Mouse (Mus musculus) R1 (cell line): Measurements from ENCODE around the gene Bmp8b.
"Not testable (repeated sequence)": the region's sequence is repeated elsewhere in the genome, so short reads cannot be mapped to it uniquely, and the experiment has no call there.

Source experiments
- DNase-seq: peaks from one replicate; pipeline ENCODE4 v3.0.0-alpha.2; 2018; ENCODE audit warnings: low read depth, low spot score

Gene Bmp8b

GRCm38 (mm10) chr4:123111275-123111983 is 6.5 kb downstream of the Bmp8b start:
- not testable (repeated sequence) for DNase-seq

- no peak for DNase-seq
Measured at GRCm38 (mm10) chr4:123112216-123112764, 7.3 kb downstream of the Bmp8b start.

- not testable (repeated sequence) for DNase-seq
Measured at GRCm38 (mm10) chr4:123114651-123115050, 9.7 kb downstream of the Bmp8b start.

- DNase-seq, result peak; percentile 19
Measured at GRCm38 (mm10) chr4:123116011-123116410, 11.0 kb downstream of the Bmp8b start, which contains the start of gene Oxct2b. Gene Oxct2b (plus strand): TSS chr4:123116266.

- peak; percentile 36 for DNase-seq
Measured at GRCm38 (mm10) chr4:123116640-123117039, 11.7 kb downstream of the Bmp8b start.

GRCm38 (mm10) chr4:123121286-123121685 is 16.3 kb downstream of the Bmp8b start:
- no peak for DNase-seq

GRCm38 (mm10) chr4:123126626-123127025 is 21.7 kb downstream of the Bmp8b start:
- no peak for DNase-seq

- DNase-seq, result no peak
Measured at GRCm38 (mm10) chr4:123127051-123127450, 22.1 kb downstream of the Bmp8b start.

- no peak for DNase-seq
Measured at GRCm38 (mm10) chr4:123137551-123137950, 32.6 kb downstream of the Bmp8b start.

- DNase-seq, result peak; percentile 90
Measured at GRCm38 (mm10) chr4:123139513-123140154, 34.7 kb downstream of the Bmp8b start, which contains the start of gene Ppie. Gene Ppie (minus strand): TSS chr4:123139951.

- DNase-seq, result no peak
Measured at GRCm38 (mm10) chr4:123147446-123148150, 42.6 kb downstream of the Bmp8b start.

- DNase-seq, result peak; percentile 42
Measured at GRCm38 (mm10) chr4:123152003-123152402, 47.0 kb downstream of the Bmp8b start.

GRCm38 (mm10) chr4:123152976-123153375 is 48.0 kb downstream of the Bmp8b start:
- DNase-seq, result no peak

GRCm38 (mm10) chr4:123155004-123155403 is 50.0 kb downstream of the Bmp8b start:
- DNase-seq, result peak; percentile 48

GRCm38 (mm10) chr4:123155427-123155826 is 50.5 kb downstream of the Bmp8b start:
- no peak for DNase-seq

GRCm38 (mm10) chr4:123155840-123156239 is 50.9 kb downstream of the Bmp8b start:
- no peak for DNase-seq

GRCm38 (mm10) chr4:123160571-123160970 is 55.6 kb downstream of the Bmp8b start:
- no peak for DNase-seq

GRCm38 (mm10) chr4:123161251-123161650 is 56.3 kb downstream of the Bmp8b start:
- DNase-seq, result peak; percentile 71

GRCm38 (mm10) chr4:123162305-123162917 is 57.4 kb downstream of the Bmp8b start:
- DNase-seq, result peak; percentile 47

- DNase-seq, result no peak
Measured at GRCm38 (mm10) chr4:123164157-123164556, 59.2 kb downstream of the Bmp8b start.

- peak; percentile 39 for DNase-seq
Measured at GRCm38 (mm10) chr4:123171811-123172210, 66.8 kb downstream of the Bmp8b start.
